Mouse (Mus musculus) intestine, embryonic 16.5 days (tissue): ENCODE results near the gene Trim12c. TPM values are rescaled to one million over a fixed set of nuclear protein-coding genes. Genes with fewer than 3 reads are reported as not detected.
A peak's percentile ranks its signal among the peaks of the same experiment; 100 is the strongest.
"Not testable (repeated sequence)": the region's sequence is repeated elsewhere in the genome, so short reads cannot be mapped to it uniquely, and the experiment has no call there.

Experiments used
- ATAC-seq: fragments of 200-750 bp; cut with Nextera tagmentation; 2 replicates; pipeline ENCODE4 v1.8.0; 2017; ENCODE audit warnings: moderate TSS enrichment, moderate library complexity
- H3K27ac ChIP-seq: fragments of 300-500 bp; sonication (generic); 2 replicates; pipeline ENCODE4 v1.5.1; 2014; ENCODE audit warnings: mild to moderate bottlenecking, low read length
- H3K27me3 ChIP-seq: fragments of 300-500 bp; sonication (generic); replicated peaks from 2 replicates; pipeline ENCODE4 v1.6.1; 2014; ENCODE audit warnings: low read length, control low read depth, mixed read lengths; ENCODE audit not compliant: control insufficient read depth, insufficient read depth
- H3K36me3 ChIP-seq: fragments of 300-500 bp; sonication (generic); 2 replicates; pipeline ENCODE4 v1.6.1; 2014; ENCODE audit warnings: low read length, control low read depth; ENCODE audit not compliant: control insufficient read depth, insufficient read depth
- H3K4me1 ChIP-seq: fragments of 300-500 bp; sonication (generic); 2 replicates; pipeline ENCODE4 v1.6.1; 2014; ENCODE audit warnings: low read length, control low read depth, mixed read lengths; ENCODE audit not compliant: control insufficient read depth, insufficient read depth
- H3K4me2 ChIP-seq: fragments of 300-500 bp; sonication (generic); 2 replicates; pipeline ENCODE4 v1.6.1; 2014; ENCODE audit warnings: low read depth, low read length, control low read depth
- H3K4me3 ChIP-seq: fragments of 300-500 bp; sonication (generic); 2 replicates; pipeline ENCODE4 v1.5.1; 2014; ENCODE audit warnings: mild to moderate bottlenecking, low read length
- H3K9ac ChIP-seq: fragments of 300-500 bp; sonication (generic); 2 replicates; pipeline ENCODE4 v1.6.1; 2014; ENCODE audit warnings: low read depth, low read length
- H3K9me3 ChIP-seq: fragments of 300-500 bp; sonication (generic); 2 replicates; pipeline ENCODE4 v1.6.1; 2016; ENCODE audit warnings: low read length, control low read depth; ENCODE audit not compliant: control insufficient read depth
- WGBS: fragments of 180-500 bp; shearing (Covaris S2); extraction: QIAGEN DNeasy Blood & Tissue Kit; methylation state at CpG from one replicate; pipeline ENCODE4 v1.1.7; 2014; 5-methylcytosine and 5-hydroxymethylcytosine counted together
- polyA plus RNA-seq: library from polyadenylated mRNA; unstranded; fragments of >200 nt; fragmentation: Nextera tagmentation; extraction: Ambion mirVana; gene quantifications from 2 replicates; pipeline ENCODE4 v1.2.1, GENCODE M21; 2015

Gene Trim12c
- polyA plus RNA-seq, 1 experiment from 2014 or later = 2.5 TPM

GRCm38 (mm10) chr7:104335547-104335946 lies 17.6 kb downstream of the Trim12c start:
- H3K4me1 ChIP-seq, ATAC-seq: not testable (repeated sequence)
- WGBS = 82% methylated on average over 3 of the region's 3 CpGs

GRCm38 (mm10) chr7:104329171-104329570 lies 24.0 kb downstream of the Trim12c start, which contains the start of gene Trim34b:
Gene Trim34b, plus strand, starts transcription at chr7:104329471.
- WGBS = 92% methylated on average over 2 of the region's 2 CpGs
- ATAC-seq, H3K4me1 ChIP-seq, H3K27me3 ChIP-seq, H3K9ac ChIP-seq, H3K36me3 ChIP-seq, H3K9me3 ChIP-seq, H3K4me3 ChIP-seq, H3K4me2 ChIP-seq, H3K27ac ChIP-seq: not testable (repeated sequence)

More at GRCm38 (mm10) chr7:104335547-104335946, 17.6 kb downstream of the Trim12c start:
- H3K9me3 ChIP-seq, H3K4me3 ChIP-seq, H3K9ac ChIP-seq, H3K27me3 ChIP-seq, H3K36me3 ChIP-seq, H3K4me2 ChIP-seq, H3K27ac ChIP-seq: not testable (repeated sequence)

GRCm38 (mm10) chr7:104322028-104322427 lies 31.1 kb downstream of the Trim12c start:
- Histone ChIP-seq H3K36me3 (no peaks in the 10 kb centered on the region), H3K4me3 (no peak overlapping the region), H3K4me1 (no peaks in the 10 kb centered on the region), H3K4me2 (no peak overlapping the region), H3K9me3 (no peaks in the 10 kb centered on the region), H3K27ac (no peak overlapping the region), H3K27me3 (no peaks in the 10 kb centered on the region), H3K9ac (no peak overlapping the region)
- 60% methylated on average over 9 of the region's 9 CpGs for WGBS
- no peak for ATAC-seq

- not testable (repeated sequence) for H3K4me1 ChIP-seq, H3K9me3 ChIP-seq, H3K36me3 ChIP-seq, H3K27me3 ChIP-seq, H3K27ac ChIP-seq
- WGBS = 16% methylated on average over 4 of the region's 4 CpGs
- peak within 1 kb of the TSS; percentile 58 for H3K9ac ChIP-seq
- peak within 1 kb of the TSS; percentile 51 for H3K4me3 ChIP-seq
- peak; percentile 97 for ATAC-seq
- H3K4me2 ChIP-seq = peak within 1 kb of the TSS; percentile 47
Measured at GRCm38 (mm10) chr7:104315369-104316080, 37.6 kb downstream of the Trim12c start, which contains the start of gene Trim12a. Gene Trim12a, minus strand, starts transcription at chr7:104315466.

GRCm38 (mm10) chr7:104314796-104315353 lies 38.3 kb downstream of the Trim12c start:
- H3K4me1 ChIP-seq = no peaks in the 10 kb centered on the region
- peak; percentile 86 for ATAC-seq
- peak overlapping the region; percentile 58 for H3K9ac ChIP-seq
- H3K4me3 ChIP-seq = peak overlapping the region; percentile 51
- no peaks in the 10 kb centered on the region for H3K27me3 ChIP-seq
- H3K9me3 ChIP-seq = no peaks in the 10 kb centered on the region
- no peak overlapping the region for H3K27ac ChIP-seq
- H3K4me2 ChIP-seq = peak overlapping the region; percentile 47
- 7% methylated on average over 15 of the region's 15 CpGs for WGBS
- no peaks in the 10 kb centered on the region for H3K36me3 ChIP-seq

GRCm38 (mm10) chr7:104291638-104292400 lies 61.3 kb downstream of the Trim12c start:
- H3K4me1 ChIP-seq = no peaks in the 10 kb centered on the region
- 79% methylated on average over 5 of the region's 5 CpGs for WGBS
- no peak overlapping the region for H3K4me2 ChIP-seq
- H3K36me3 ChIP-seq = no peaks in the 10 kb centered on the region
- no peaks in the 10 kb centered on the region for H3K9me3 ChIP-seq
- no peak for ATAC-seq
- no peak overlapping the region for H3K9ac ChIP-seq
- no peak overlapping the region for H3K4me3 ChIP-seq
- no peaks in the 10 kb centered on the region for H3K27me3 ChIP-seq
- no peak overlapping the region for H3K27ac ChIP-seq

GRCm38 (mm10) chr7:104290641-104291040 lies 62.5 kb downstream of the Trim12c start:
- ATAC-seq = no peak
- Histone ChIP-seq H3K4me2 (no peak overlapping the region), H3K9ac (no peak overlapping the region), H3K9me3 (no peaks in the 10 kb centered on the region), H3K36me3 (no peaks in the 10 kb centered on the region), H3K27ac (no peak overlapping the region), H3K4me1 (no peaks in the 10 kb centered on the region), H3K4me3 (no peak overlapping the region), H3K27me3 (no peaks in the 10 kb centered on the region)
- WGBS = 83% methylated on average over 1 of the region's 1 CpGs

Other genes with a start within 250 kb of the Trim12c start
- not detected in 2 replicates for gene Olfr646, start 248.5 kb downstream of the Trim12c start, polyA plus RNA-seq
- gene Ubqln5, start 223.5 kb downstream of the Trim12c start, polyA plus RNA-seq = not detected in 2 replicates
- not detected in 2 replicates for gene Olfr643, start 216.0 kb downstream of the Trim12c start, polyA plus RNA-seq
- not detected in 2 replicates for gene Ubqln3, start 210.1 kb downstream of the Trim12c start, polyA plus RNA-seq
- not detected in 2 replicates for gene Ubqlnl, start 202.8 kb downstream of the Trim12c start, polyA plus RNA-seq
- not detected in 2 replicates for gene Olfm5, start 188.5 kb downstream of the Trim12c start, polyA plus RNA-seq
- 0.11 and 0.20 TPM in 2 replicates for gene Olfr648, start 170.0 kb downstream of the Trim12c start, polyA plus RNA-seq
- not detected in 2 replicates for gene Olfr649, start 157.4 kb downstream of the Trim12c start, polyA plus RNA-seq
- gene Trim6, start 134.6 kb downstream of the Trim12c start, polyA plus RNA-seq = 0.78 and 1.2 TPM in 2 replicates
- 2.0 and 2.6 TPM in 2 replicates for gene Trim34a, start 108.9 kb downstream of the Trim12c start, polyA plus RNA-seq
- gene Trim5, start 65.3 kb downstream of the Trim12c start, polyA plus RNA-seq = 0.33 and 0.47 TPM in 2 replicates
- 5.1 and 6.3 TPM in 2 replicates for gene Trim12a, start 37.9 kb downstream of the Trim12c start, polyA plus RNA-seq
- 0.13 TPM in 1 of 2 replicates, not detected in the other for gene Trim34b, start 23.9 kb downstream of the Trim12c start, polyA plus RNA-seq
- 0.06 and 0.20 TPM in 2 replicates for gene Trim30b, start 16.5 kb upstream of the Trim12c start, polyA plus RNA-seq
- gene Trim30c, start 47.5 kb upstream of the Trim12c start, polyA plus RNA-seq = 0.31 and 0.34 TPM in 2 replicates
- 1.2 TPM in 2 replicates for gene Trim30a, start 111.8 kb upstream of the Trim12c start, polyA plus RNA-seq
- 0.88 and 0.93 TPM in 2 replicates for gene Trim30d, start 154.5 kb upstream of the Trim12c start, polyA plus RNA-seq
- not detected in 2 replicates for gene Olfr651, start 196.8 kb upstream of the Trim12c start, polyA plus RNA-seq
- not detected in 2 replicates for gene Olfr652, start 207.5 kb upstream of the Trim12c start, polyA plus RNA-seq
- not detected in 2 replicates for gene Olfr653, start 224.0 kb upstream of the Trim12c start, polyA plus RNA-seq
- gene Olfr654, start 233.7 kb upstream of the Trim12c start, polyA plus RNA-seq = not detected in 2 replicates
- not detected in 2 replicates for gene Olfr655, start 248.4 kb upstream of the Trim12c start, polyA plus RNA-seq